Mouse (Mus musculus): Measurements from ENCODE around the gene Fmr1nb. TPM values are rescaled to one million over a fixed set of nuclear protein-coding genes. Genes with fewer than 3 reads are reported as not detected.
"Not testable (repeated sequence)": the region's sequence is repeated elsewhere in the genome, so short reads cannot be mapped to it uniquely, and the experiment has no call there.

The Fmr1nb gene
- polyA plus RNA-seq (2012) = not detected in 2 replicates

DNA sequence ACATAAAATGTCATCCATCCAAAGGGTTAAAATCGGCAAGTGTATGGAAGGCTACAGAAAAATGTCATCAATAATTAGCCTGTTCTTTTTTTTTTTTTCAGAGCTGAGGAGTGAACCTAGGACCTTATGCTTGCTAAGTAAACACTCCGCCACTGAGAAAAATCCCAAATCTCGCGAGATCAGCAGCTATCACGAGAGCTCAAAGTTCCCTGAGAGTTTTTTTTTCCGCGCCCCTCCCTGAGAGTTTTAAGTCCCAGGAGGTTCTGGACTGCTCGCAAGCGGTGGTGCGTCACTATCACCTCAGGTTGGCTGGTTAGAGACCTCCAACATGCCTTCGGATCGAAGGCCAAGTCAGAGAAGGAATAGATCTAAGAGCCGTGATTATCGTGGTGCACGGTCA is at the start of gene Fmr1nb:
Gene Fmr1nb, plus strand, starts transcription at position 234 of the 400 bp plus-strand sequence.
- TF ChIP-seq GATA1 (IDR thresholded peaks at IDR 0.05; ENCODE audit: low read length) = no peak

DNA sequence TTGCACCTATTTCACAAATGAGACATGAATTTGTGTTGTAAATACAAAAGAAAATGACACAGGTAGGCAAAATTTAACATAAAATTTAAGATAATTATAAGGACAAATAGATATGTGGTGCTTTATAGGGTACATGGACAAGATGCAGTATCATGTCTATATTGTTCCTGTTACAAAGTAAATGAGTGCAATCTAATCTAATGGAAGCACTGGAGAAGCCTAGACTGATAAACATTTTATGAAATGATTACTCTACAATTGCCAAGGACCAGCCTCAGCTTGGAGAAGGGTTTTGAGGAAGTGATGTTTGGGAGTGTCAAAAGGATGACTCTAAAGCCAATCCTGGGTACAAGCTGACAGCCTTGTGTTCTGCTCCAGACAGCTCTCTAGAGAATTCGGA is 24.7 kb upstream of the Fmr1nb start:
- TF ChIP-seq GATA1 (IDR thresholded peaks at IDR 0.05; ENCODE audit: low read length) = no peak

DNA sequence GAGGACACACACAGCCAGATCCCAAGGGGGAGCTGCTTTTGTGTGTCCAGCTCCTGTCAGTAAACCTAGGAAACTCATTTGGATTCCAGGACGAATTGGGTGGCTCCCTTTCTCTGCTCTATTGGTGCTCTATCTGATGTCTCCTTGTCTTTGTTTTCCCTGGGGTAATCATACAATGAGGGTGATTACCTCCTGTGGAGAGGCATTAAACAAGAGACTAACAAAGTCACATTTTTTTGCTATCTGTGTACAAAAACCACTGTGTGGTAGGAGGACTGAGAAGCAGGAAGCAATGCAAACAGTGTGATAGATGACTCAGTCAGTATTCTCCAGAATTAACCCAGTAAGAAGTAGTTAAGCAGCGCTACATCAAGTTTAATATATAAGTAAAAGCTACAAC is 21.6 kb upstream of the Fmr1nb start:
- TF ChIP-seq GATA1 (IDR thresholded peaks at IDR 0.05; ENCODE audit: low read length) = no peak

DNA sequence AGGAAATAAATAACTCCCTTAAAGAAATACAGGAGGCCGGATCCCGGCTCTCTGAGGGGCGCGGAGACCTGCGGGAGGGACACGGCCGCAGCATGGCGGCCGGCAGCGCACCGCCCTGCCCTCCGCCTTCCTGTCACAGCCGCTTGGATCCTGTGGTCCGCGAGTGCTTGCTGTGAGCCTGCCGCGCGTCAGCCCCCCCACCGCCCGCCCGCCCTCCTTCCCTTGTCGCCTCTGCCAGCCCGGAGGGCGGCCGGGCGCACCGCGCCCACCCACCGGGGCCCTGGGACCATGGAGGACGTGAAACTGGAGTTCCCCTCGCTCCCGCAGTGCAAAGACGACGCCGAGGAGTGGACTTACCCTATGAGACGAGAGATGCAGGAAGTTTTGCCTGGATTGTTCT is 59.4 kb downstream of the Fmr1nb start, which contains the start of gene Gm14698:
Gene Gm14698, plus strand, starts transcription at position 35 of the 400 bp plus-strand sequence.
- not testable (repeated sequence) for TF ChIP-seq GATA1 (IDR thresholded peaks at IDR 0.05; ENCODE audit: low read length)

DNA sequence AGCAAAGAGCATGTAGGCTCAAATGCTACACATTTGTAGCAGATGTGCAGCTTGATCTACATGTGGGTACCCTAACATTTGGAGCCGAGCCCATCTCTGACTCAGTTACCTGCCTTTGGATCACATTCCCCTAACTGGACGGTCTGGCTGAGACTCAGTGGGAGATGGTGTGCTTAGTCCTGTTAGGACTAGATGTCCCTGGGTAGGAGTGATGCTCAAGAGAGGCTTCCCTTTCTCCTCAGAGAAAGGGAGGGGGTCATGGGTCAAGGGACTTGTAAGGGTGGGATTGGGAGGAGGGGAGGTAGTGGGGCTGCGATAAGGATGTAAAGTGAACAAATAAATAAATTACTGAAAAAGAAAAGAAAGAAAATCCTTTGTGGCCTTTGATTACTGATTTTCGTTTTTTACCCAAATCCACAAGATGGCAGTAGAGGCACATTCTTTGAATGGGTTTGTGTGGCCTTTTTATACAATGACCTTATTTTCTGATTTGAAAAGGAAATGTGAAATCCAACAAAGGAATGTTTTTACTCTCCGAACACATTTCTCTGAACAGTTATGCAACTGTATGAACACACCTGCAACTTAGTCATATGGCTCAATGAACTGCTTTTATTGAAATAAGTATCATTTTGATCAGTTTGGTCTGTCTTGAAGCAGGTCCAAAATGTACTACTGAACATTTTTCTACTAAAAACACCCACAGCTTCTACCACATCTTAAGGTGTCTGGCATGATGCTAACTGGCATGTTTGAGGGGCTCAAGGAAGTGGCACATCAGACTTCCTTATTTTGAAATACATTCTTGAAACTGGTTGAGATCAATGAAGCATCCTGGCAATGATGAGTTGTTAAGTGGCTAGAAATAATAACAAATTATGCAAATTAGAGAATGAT is 78.2 kb downstream of the Fmr1nb start:
- TF ChIP-seq GATA1 (IDR thresholded peaks at IDR 0.05; ENCODE audit: low read length) = no peak

Other genes starting within 250 kb of the Fmr1nb start
- 32.2 and 40.0 TPM in 2 replicates for gene Fmr1, start 83.3 kb upstream of the Fmr1nb start, polyA plus RNA-seq (2012)
- gene Gm14698, start 59.3 kb downstream of the Fmr1nb start, polyA plus RNA-seq (2012) = 0.15 and 0.16 TPM in 2 replicates
- not detected in 2 replicates for gene Gm6812, start 131.2 kb downstream of the Fmr1nb start, polyA plus RNA-seq (2012)